Mouse (Mus musculus) testis, postnatal 10 days (tissue): ENCODE data around the gene Zfp180.
"Not testable (repeated sequence)": the region's sequence is repeated elsewhere in the genome, so short reads cannot be mapped to it uniquely, and the experiment has no call there.

Experiments
- DNase-seq: peaks from one replicate; pipeline ENCODE4 v3.0.0; 2021; ENCODE audit warnings: low spot score

Gene Zfp180

GRCm38 (mm10) chr7:24081634-24082431 is at the start of gene Zfp180:
Gene Zfp180, plus strand, starts transcription at chr7:24081924.
- peak; percentile 93 for DNase-seq

GRCm38 (mm10) chr7:24052660-24053304 is 28.9 kb upstream of the Zfp180 start, which contains the start of gene Vmn1r183:
Gene Vmn1r183, plus strand, starts transcription at chr7:24053254.
- DNase-seq: no peak

GRCm38 (mm10) chr7:24074424-24074823 is 7.3 kb upstream of the Zfp180 start:
- DNase-seq: not testable (repeated sequence)

GRCm38 (mm10) chr7:24082457-24083235 is 922 bp downstream of the Zfp180 start:
- DNase-seq: no peak

GRCm38 (mm10) chr7:24086871-24087270 is 5.1 kb downstream of the Zfp180 start:
- no peak for DNase-seq

GRCm38 (mm10) chr7:24087485-24088125 is 5.9 kb downstream of the Zfp180 start:
- no peak for DNase-seq

GRCm38 (mm10) chr7:24104403-24104802 is 22.7 kb downstream of the Zfp180 start:
- DNase-seq: no peak

- no peak for DNase-seq
These were observed 23.5 kb downstream of the Zfp180 start for GRCm38 (mm10) chr7:24105144-24105703.

- no peak for DNase-seq
These were observed 29.1 kb downstream of the Zfp180 start for GRCm38 (mm10) chr7:24110839-24111238.

- no peak for DNase-seq
These were observed 30.0 kb downstream of the Zfp180 start for GRCm38 (mm10) chr7:24111772-24112155.

- peak; percentile 77 for DNase-seq
These were observed 30.6 kb downstream of the Zfp180 start, which contains the start of gene Zfp112 for GRCm38 (mm10) chr7:24112156-24112856. Gene Zfp112, plus strand, starts transcription at chr7:24112314.

- DNase-seq: peak; percentile 76
These were observed 31.3 kb downstream of the Zfp180 start for GRCm38 (mm10) chr7:24113001-24113400.

- no peak for DNase-seq
These were observed 34.9 kb downstream of the Zfp180 start for GRCm38 (mm10) chr7:24116655-24117054.

- DNase-seq: no peak
These were observed 51.8 kb downstream of the Zfp180 start for GRCm38 (mm10) chr7:24133425-24133995.

GRCm38 (mm10) chr7:24133996-24134828 is 52.5 kb downstream of the Zfp180 start, which contains the start of gene Zfp235:
Gene Zfp235, plus strand, starts transcription at chr7:24134169.
- DNase-seq: peak; percentile 81

- DNase-seq: no peak
These were observed 60.8 kb downstream of the Zfp180 start for GRCm38 (mm10) chr7:24142566-24142965.

- no peak for DNase-seq
These were observed 71.5 kb downstream of the Zfp180 start for GRCm38 (mm10) chr7:24153272-24153671.
